Mouse (Mus musculus) cortical plate, adult 2 months (tissue): ENCODE measurements around the gene Zfp763. TPM values are rescaled to one million over a fixed set of nuclear protein-coding genes. Genes with fewer than 3 reads are reported as not detected.
A peak's percentile ranks its signal among the peaks of the same experiment; 100 is the strongest.

Source experiments
- H3K27ac ChIP-seq: fragments of 200-500 bp; 2 replicates; pipeline ENCODE4 v1.5.1; 2012; ENCODE audit warnings: low read length, control low read depth, inconsistent platforms; ENCODE audit not compliant: insufficient read depth
- H3K4me1 ChIP-seq: fragments of 200-500 bp; 2 replicates; pipeline ENCODE4 v1.6.1; 2011; ENCODE audit warnings: low read length; ENCODE audit not compliant: control insufficient read depth, insufficient read depth
- H3K4me3 ChIP-seq: fragments of 200-500 bp; 2 replicates; pipeline ENCODE4 v1.5.1; 2011; ENCODE audit warnings: mild to moderate bottlenecking, low read length, control low read depth; ENCODE audit not compliant: insufficient read depth
- CTCF ChIP-seq: fragments of 200-500 bp; IDR thresholded peaks from 2 replicates; pipeline ENCODE4 v1.5.1; 2011; ENCODE audit warnings: mild to moderate bottlenecking, control low read depth, low read length; ENCODE audit not compliant: insufficient read depth; ENCODE audit errors: extremely low read depth
- POLR2A ChIP-seq: fragments of 200-500 bp; IDR thresholded peaks from 2 replicates; pipeline ENCODE4 v1.6.1; 2011; ENCODE audit warnings: mild to moderate bottlenecking, low read length, control low read depth; ENCODE audit not compliant: insufficient read depth; ENCODE audit errors: extremely low read depth
- polyA plus RNA-seq: library from polyadenylated mRNA; depleted of rRNA; stranded (reverse); fragments of >200 nt; gene quantifications from 2 replicates; pipeline ENCODE4 v1.2.3, GENCODE M21; 2012; rRNA removed

The Zfp763 gene
- polyA plus RNA-seq, 1 experiment, result 9.7 TPM

DNA sequence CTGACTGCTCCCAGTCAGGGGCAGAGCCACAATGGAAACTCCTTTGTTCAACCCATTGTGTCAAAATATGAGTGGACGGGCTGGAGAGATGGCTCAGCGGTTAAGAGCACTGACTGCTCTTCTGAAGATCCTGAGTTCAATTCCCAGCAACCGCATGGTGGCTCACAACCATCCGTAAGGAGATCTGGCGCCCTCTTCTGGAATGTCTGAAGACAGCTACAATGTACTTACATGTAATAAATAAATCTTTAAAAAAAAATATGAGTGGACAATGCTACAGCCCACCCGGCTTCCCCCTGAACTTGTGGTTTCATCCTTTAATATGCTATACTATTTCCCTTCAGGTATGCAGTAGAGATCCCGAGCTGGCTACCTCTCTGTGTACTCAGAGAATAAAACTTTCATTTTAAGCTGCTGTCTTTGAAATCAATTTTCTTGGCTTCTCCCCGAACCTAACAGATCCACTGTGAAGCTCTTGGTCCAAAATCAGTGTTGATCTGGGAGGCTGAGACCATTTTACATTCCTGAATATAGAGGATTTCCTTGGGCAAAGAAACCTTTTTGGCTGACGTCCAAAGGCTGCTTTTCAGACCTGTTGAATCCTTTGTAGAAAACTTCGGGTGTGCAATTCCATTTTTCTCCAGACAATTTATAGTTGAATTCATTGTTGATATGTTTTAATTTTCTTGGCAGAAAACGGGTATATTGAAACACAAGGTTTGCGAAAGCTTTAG, 41.1 kb downstream of the Zfp763 start:
- peaks cover 2% of the 10 kb centered on the region; the same call in 1 of the 2 replicates for H3K4me1 ChIP-seq
- no peak overlapping the region for H3K27ac ChIP-seq
- H3K4me3 ChIP-seq, result peak overlapping the region; percentile 63; the same call in 1 of the 2 replicates
- no peak for TF ChIP-seq CTCF
- TF ChIP-seq POLR2A, result no peak

DNA sequence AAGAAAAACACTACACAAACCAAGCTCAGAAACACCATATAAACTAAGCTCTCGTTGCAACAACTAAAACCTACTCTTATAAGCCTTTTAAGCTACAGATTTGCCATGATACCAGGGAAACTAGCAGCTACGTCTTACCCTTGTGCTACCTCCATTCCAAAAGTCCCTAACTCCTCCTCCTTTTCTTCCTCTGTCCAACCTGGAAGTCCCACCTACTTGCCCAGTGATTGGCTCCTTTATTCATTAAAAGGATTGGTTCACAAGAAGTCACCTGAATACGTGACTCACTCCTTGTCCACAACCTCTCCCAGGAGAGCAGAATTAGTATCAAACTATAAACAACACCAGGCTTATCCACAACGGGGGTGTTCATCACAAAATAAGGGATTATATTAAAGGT, 46.9 kb downstream of the Zfp763 start:
- Histone ChIP-seq H3K4me1 (no peaks in the 10 kb centered on the region), H3K27ac (no peak overlapping the region), H3K4me3 (no peak overlapping the region)
- TF ChIP-seq POLR2A (no peak), CTCF (no peak)

DNA sequence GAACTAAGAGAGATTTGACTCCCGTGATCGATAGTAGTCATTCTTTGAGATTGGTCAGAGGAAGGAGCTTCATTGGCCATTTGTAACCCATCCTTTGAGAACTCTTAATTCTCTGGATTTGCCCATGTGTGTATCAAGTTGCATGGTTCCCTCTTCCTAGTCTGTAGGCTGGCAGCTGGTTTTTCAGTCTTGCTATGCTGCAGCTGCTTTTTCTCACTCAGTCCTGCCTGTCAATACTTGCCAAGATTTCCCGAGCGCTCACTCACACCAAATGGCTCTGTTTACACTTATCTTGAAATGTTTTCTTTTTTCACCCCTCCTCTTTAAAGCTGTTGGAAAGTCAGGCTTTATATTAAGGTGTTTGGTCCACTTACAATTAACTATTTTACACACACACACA, 51.8 kb downstream of the Zfp763 start:
- Histone ChIP-seq H3K27ac (no peak overlapping the region), H3K4me1 (no peaks in the 10 kb centered on the region), H3K4me3 (no peak overlapping the region)
- TF ChIP-seq POLR2A (no peak), CTCF (no peak)

Other genes starting within 250 kb of the Zfp763 start
- gene Zfp871, start 245.1 kb downstream of the Zfp763 start, polyA plus RNA-seq, result 26.3 and 27.4 TPM in 2 replicates
- gene Zfp811, start 223.5 kb downstream of the Zfp763 start, polyA plus RNA-seq, result 6.4 and 7.9 TPM in 2 replicates
- gene Zfp799, start 203.1 kb downstream of the Zfp763 start, polyA plus RNA-seq, result 12.5 and 14.7 TPM in 2 replicates
- 5.2 and 5.5 TPM in 2 replicates for gene Zfp870, start 141.8 kb downstream of the Zfp763 start, polyA plus RNA-seq
- 17.0 and 18.6 TPM in 2 replicates for gene Cyp4f14, start 116.1 kb downstream of the Zfp763 start, polyA plus RNA-seq
- 32.8 and 37.6 TPM in 2 replicates for gene Cyp4f13, start 86.0 kb downstream of the Zfp763 start, polyA plus RNA-seq
- gene Zfp472, start 67.6 kb downstream of the Zfp763 start, polyA plus RNA-seq, result 3.1 and 3.2 TPM in 2 replicates
- gene Zfp952, start 40.3 kb downstream of the Zfp763 start, polyA plus RNA-seq, result 10.6 and 11.4 TPM in 2 replicates
- gene 4921501E09Rik, start 34.7 kb upstream of the Zfp763 start, polyA plus RNA-seq, result 0.08 TPM in 1 of 2 replicates, not detected in the other
- gene Zfp563, start 55.9 kb upstream of the Zfp763 start, polyA plus RNA-seq, result 8.0 and 8.6 TPM in 2 replicates
- 4.6 and 5.2 TPM in 2 replicates for gene Morc2b, start 106.3 kb upstream of the Zfp763 start, polyA plus RNA-seq
- not detected in 2 replicates for gene Olfr55, start 135.0 kb upstream of the Zfp763 start, polyA plus RNA-seq
- not detected in 2 replicates for gene Olfr239, start 157.9 kb upstream of the Zfp763 start, polyA plus RNA-seq
- 2.5 and 2.7 TPM in 2 replicates for gene Olfr1564, start 188.3 kb upstream of the Zfp763 start, polyA plus RNA-seq
- gene Zfp955a, start 221.7 kb upstream of the Zfp763 start, polyA plus RNA-seq, result 4.9 and 5.0 TPM in 2 replicates
- gene Olfr63, start 231.3 kb upstream of the Zfp763 start, polyA plus RNA-seq, result not detected in 2 replicates